Mouse (Mus musculus) bone marrow macrophage, adult 2 months (primary cell): ENCODE data around the gene Sugct.
"Not testable (repeated sequence)": the region's sequence is repeated elsewhere in the genome, so short reads cannot be mapped to it uniquely, and the experiment has no call there.

Experiments
- CTCF ChIP-seq: IDR thresholded peaks from 2 replicates; pipeline ENCODE4 v1.5.1; 2012; ENCODE audit warnings: low read depth, mild to moderate bottlenecking, low read length, moderate library complexity
- POLR2A ChIP-seq: IDR thresholded peaks from 2 replicates; pipeline ENCODE4 v1.6.1; 2012; ENCODE audit warnings: mild to moderate bottlenecking, low read depth, low read length, borderline replicate concordance

GRCm38 (mm10) chr13:17457981-17458380, 237.4 kb downstream of the Sugct start:
- not testable (repeated sequence) for TF ChIP-seq POLR2A, CTCF
